Mouse (Mus musculus) limb, embryonic 12.5 days (tissue): Measurements from ENCODE around the gene Uba2. TPM values are rescaled to one million over a fixed set of nuclear protein-coding genes. Genes with fewer than 3 reads are reported as not detected.
"Not testable (repeated sequence)": the region's sequence is repeated elsewhere in the genome, so short reads cannot be mapped to it uniquely, and the experiment has no call there.

Experiments used
- ATAC-seq: fragments of 200-750 bp; cut with Nextera tagmentation; 2 replicates; pipeline ENCODE4 v1.8.0; 2017; ENCODE audit warnings: low read depth, moderate TSS enrichment; ENCODE audit not compliant: insufficient number of reproducible peaks, insufficient read depth, low FRiP score, low TSS enrichment
- H3K27ac ChIP-seq: fragments of 300-500 bp; sonication (generic); 2 replicates; pipeline ENCODE4 v1.5.1; 2016; ENCODE audit warnings: mild to moderate bottlenecking, moderate library complexity
- H3K27me3 ChIP-seq: fragments of 300-500 bp; sonication (generic); 2 replicates; pipeline ENCODE4 v1.6.1; 2016; ENCODE audit warnings: mild to moderate bottlenecking, moderate library complexity
- H3K36me3 ChIP-seq: fragments of 300-500 bp; sonication (generic); 2 replicates; pipeline ENCODE4 v1.6.1; 2016; ENCODE audit warnings: mild to moderate bottlenecking, moderate library complexity
- H3K4me1 ChIP-seq: fragments of 300-500 bp; sonication (generic); replicated peaks from 2 replicates; pipeline ENCODE4 v1.6.1; 2016
- H3K4me2 ChIP-seq: fragments of 300-500 bp; sonication (generic); 2 replicates; pipeline ENCODE4 v1.6.1; 2016; ENCODE audit warnings: mild to moderate bottlenecking, moderate library complexity
- H3K4me3 ChIP-seq: fragments of 300-500 bp; sonication (generic); replicated peaks from 2 replicates; pipeline ENCODE4 v1.5.1; 2016; ENCODE audit warnings: mild to moderate bottlenecking
- H3K9ac ChIP-seq: fragments of 300-500 bp; sonication (generic); replicated peaks from 2 replicates; pipeline ENCODE4 v1.6.1; 2016; ENCODE audit warnings: mild to moderate bottlenecking, moderate library complexity
- H3K9me3 ChIP-seq: fragments of 300-500 bp; sonication (generic); 2 replicates; pipeline ENCODE4 v1.6.1; 2016; ENCODE audit warnings: mild to moderate bottlenecking, moderate library complexity
- WGBS: fragments of 180-500 bp; shearing (Covaris S2); methylation state at CpG from one replicate; pipeline ENCODE4 v1.1.7; 2016; 5-methylcytosine and 5-hydroxymethylcytosine counted together
- polyA plus RNA-seq: library from polyadenylated mRNA; unstranded; fragments of >200 nt; fragmentation: Nextera tagmentation; extraction: Ambion mirVana; gene quantifications from 2 replicates; pipeline ENCODE4 v1.2.1, GENCODE M21; 2016

Uba2 gene
- polyA plus RNA-seq, 1 experiment from 2014 or later, result 276 TPM

GRCm38 (mm10) chr7:34131959-34132354 lies 37.4 kb downstream of the Uba2 start:
- peaks cover 25% of the 10 kb centered on the region for H3K36me3 ChIP-seq
- peak overlapping the region; percentile 91 for H3K4me3 ChIP-seq
- peak overlapping the region; percentile 89 for H3K27ac ChIP-seq
- 0 out of 2 replicates have a peak, but pooled peaks have one; percentile 15 for ATAC-seq
- H3K9ac ChIP-seq, result peak overlapping the region; percentile 94
- no peaks in the 10 kb centered on the region for H3K27me3 ChIP-seq
- peaks cover 27% of the 10 kb centered on the region for H3K4me1 ChIP-seq
- whole genome bisulfite sequencing, result 2% methylated on average over 3 of the region's 3 CpGs
- H3K4me2 ChIP-seq, result peak overlapping the region; percentile 67
- H3K9me3 ChIP-seq, result 0 out of 2 replicates have a peak, but pooled peaks cover 4% of the 10 kb centered on the region

GRCm38 (mm10) chr7:34131118-34131517 lies 38.3 kb downstream of the Uba2 start:
- 0 out of 2 replicates have a peak overlapping the region, but pooled peaks have one; percentile 94 for H3K9ac ChIP-seq
- H3K4me1 ChIP-seq, result peaks cover 27% of the 10 kb centered on the region
- ATAC-seq, result no peak
- peak overlapping the region; percentile 91; the same call in 1 of the 2 replicates for H3K4me3 ChIP-seq
- 67% methylated on average over 3 of the region's 3 CpGs for WGBS
- H3K36me3 ChIP-seq, result peaks cover 33% of the 10 kb centered on the region
- no peak overlapping the region for H3K27ac ChIP-seq
- H3K9me3 ChIP-seq, result 0 out of 2 replicates have a peak, but pooled peaks cover 11% of the 10 kb centered on the region
- no peaks in the 10 kb centered on the region for H3K27me3 ChIP-seq
- H3K4me2 ChIP-seq, result peak overlapping the region; percentile 67

GRCm38 (mm10) chr7:34126291-34126690 lies 43.1 kb downstream of the Uba2 start:
- Histone ChIP-seq H3K9me3 (0 out of 2 replicates have a peak, but pooled peaks cover 11% of the 10 kb centered on the region), H3K27me3 (no peaks in the 10 kb centered on the region), H3K4me2 (no peak overlapping the region), H3K9ac (no peak overlapping the region), H3K4me1 (peaks cover 10% of the 10 kb centered on the region), H3K27ac (no peak overlapping the region), H3K4me3 (no peak overlapping the region), H3K36me3 (peaks cover 47% of the 10 kb centered on the region)
- WGBS, result 79% methylated on average over 3 of the region's 3 CpGs
- ATAC-seq, result no peak

GRCm38 (mm10) chr7:34125346-34125745 lies 44.1 kb downstream of the Uba2 start:
- Histone ChIP-seq H3K9me3 (0 out of 2 replicates have a peak, but pooled peaks cover 11% of the 10 kb centered on the region), H3K27me3 (no peaks in the 10 kb centered on the region), H3K36me3 (peaks cover 45% of the 10 kb centered on the region), H3K27ac (no peak overlapping the region), H3K4me3 (no peak overlapping the region), H3K4me1 (peaks cover 3% of the 10 kb centered on the region; the same call in 1 of the 2 replicates), H3K9ac (no peak overlapping the region), H3K4me2 (no peak overlapping the region)
- 89% methylated on average over 9 of the region's 9 CpGs for WGBS
- ATAC-seq, result no peak

- H3K36me3 ChIP-seq, result peaks cover 53% of the 10 kb centered on the region
Measured at GRCm38 (mm10) chr7:34122987-34123720, 46.2 kb downstream of the Uba2 start.

GRCm38 (mm10) chr7:34120636-34121035 lies 48.8 kb downstream of the Uba2 start:
- H3K36me3 ChIP-seq, result peaks cover 54% of the 10 kb centered on the region
- not testable (repeated sequence) for H3K4me2 ChIP-seq, H3K27me3 ChIP-seq, ATAC-seq, H3K9ac ChIP-seq, H3K4me1 ChIP-seq, H3K4me3 ChIP-seq, H3K9me3 ChIP-seq, H3K27ac ChIP-seq
- 54% methylated on average over 1 of the region's 1 CpGs for WGBS

More at GRCm38 (mm10) chr7:34122987-34123720, 46.2 kb downstream of the Uba2 start:
- Histone ChIP-seq H3K4me3 (no peak overlapping the region), H3K9ac (no peak overlapping the region), H3K27ac (no peak overlapping the region), H3K4me2 (no peak overlapping the region), H3K4me1 (peaks cover 3% of the 10 kb centered on the region; the same call in 1 of the 2 replicates), H3K9me3 (0 out of 2 replicates have a peak, but pooled peaks cover 11% of the 10 kb centered on the region), H3K27me3 (no peaks in the 10 kb centered on the region)
- ATAC-seq, result no peak
- 77% methylated on average over 6 of the region's 6 CpGs for WGBS

- peaks cover 83% of the 10 kb centered on the region for H3K36me3 ChIP-seq
- H3K4me3 ChIP-seq, result no peak overlapping the region
- 89% methylated on average over 3 of the region's 3 CpGs for WGBS
- H3K4me2 ChIP-seq, result no peak overlapping the region
- H3K27me3 ChIP-seq, result no peaks in the 10 kb centered on the region
- no peaks in the 10 kb centered on the region for H3K9me3 ChIP-seq
- no peak for ATAC-seq
- no peak overlapping the region for H3K27ac ChIP-seq
- no peak overlapping the region for H3K9ac ChIP-seq
- H3K4me1 ChIP-seq, result peaks cover 3% of the 10 kb centered on the region; the same call in 1 of the 2 replicates
Measured at GRCm38 (mm10) chr7:34116601-34117000, 52.8 kb downstream of the Uba2 start.

GRCm38 (mm10) chr7:34109190-34109589 lies 60.2 kb downstream of the Uba2 start:
- H3K36me3 ChIP-seq, result peaks cover 51% of the 10 kb centered on the region
- WGBS, result 83% methylated on average over 5 of the region's 5 CpGs

GRCm38 (mm10) chr7:34101276-34101675 lies 68.1 kb downstream of the Uba2 start:
- Histone ChIP-seq H3K4me2 (no peak overlapping the region), H3K9me3 (peaks cover 13% of the 10 kb centered on the region; the same call in 1 of the 2 replicates), H3K27ac (no peak overlapping the region), H3K36me3 (no peaks in the 10 kb centered on the region), H3K4me3 (no peak overlapping the region), H3K27me3 (no peaks in the 10 kb centered on the region), H3K9ac (no peak overlapping the region), H3K4me1 (no peaks in the 10 kb centered on the region)
- ATAC-seq, result no peak

More at GRCm38 (mm10) chr7:34109190-34109589, 60.2 kb downstream of the Uba2 start:
- Histone ChIP-seq H3K27ac (no peak overlapping the region), H3K9ac (no peak overlapping the region), H3K4me2 (no peak overlapping the region), H3K4me1 (no peaks in the 10 kb centered on the region), H3K27me3 (no peaks in the 10 kb centered on the region), H3K4me3 (no peak overlapping the region), H3K9me3 (no peaks in the 10 kb centered on the region)
- no peak for ATAC-seq

GRCm38 (mm10) chr7:34100002-34100401 lies 69.4 kb downstream of the Uba2 start:
- Histone ChIP-seq H3K27me3 (no peaks in the 10 kb centered on the region), H3K9ac (no peak overlapping the region), H3K27ac (no peak overlapping the region), H3K4me3 (no peak overlapping the region), H3K4me1 (no peaks in the 10 kb centered on the region), H3K4me2 (no peak overlapping the region), H3K9me3 (peaks cover 25% of the 10 kb centered on the region), H3K36me3 (no peaks in the 10 kb centered on the region)
- WGBS, result 78% methylated on average over 2 of the region's 2 CpGs
- no peak for ATAC-seq

- 72% methylated on average over 3 of the region's 3 CpGs for WGBS
- no peak within 1 kb of the TSS for H3K27ac ChIP-seq
- no peaks in the 10 kb centered on the region for H3K36me3 ChIP-seq
- H3K27me3 ChIP-seq, result no peaks in the 10 kb centered on the region
- H3K4me3 ChIP-seq, result no peak within 1 kb of the TSS
- peaks cover 36% of the 10 kb centered on the region for H3K9me3 ChIP-seq
- ATAC-seq, result no peak
- H3K4me1 ChIP-seq, result no peaks in the 10 kb centered on the region
- H3K4me2 ChIP-seq, result no peak within 1 kb of the TSS
- no peak within 1 kb of the TSS for H3K9ac ChIP-seq
Measured at GRCm38 (mm10) chr7:34094911-34095481, 74.4 kb downstream of the Uba2 start, which contains the start of gene Scgb1b30. Gene Scgb1b30 (plus strand): TSS chr7:34095431.
